Mouse (Mus musculus): Measurements from ENCODE around the gene Ccdc92b.

DNA sequence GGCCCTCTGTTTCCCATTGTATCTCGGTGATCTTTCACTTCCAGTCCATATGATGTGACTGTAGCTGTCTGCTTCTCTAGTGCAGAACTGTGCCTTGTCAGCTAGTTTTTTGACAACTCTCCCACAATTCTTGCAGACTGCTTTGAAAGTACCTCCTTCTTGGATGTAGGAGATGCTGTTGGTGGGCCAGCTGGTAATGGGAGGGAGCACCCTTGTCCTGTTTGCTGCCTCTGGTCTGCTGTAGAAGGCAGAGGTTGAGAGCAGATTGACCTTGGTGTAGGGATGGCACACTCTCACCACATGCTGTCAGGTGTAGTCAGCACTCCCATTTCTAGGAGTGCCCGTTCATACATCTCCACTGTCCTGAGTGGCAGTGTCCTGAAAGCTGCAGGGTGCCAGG is 49.6 kb downstream of the Ccdc92b start:
- TF ChIP-seq POLR2A (IDR thresholded peaks at IDR 0.05; ENCODE audit: insufficient read length, low read depth) (no peak), SRF (IDR thresholded peaks at IDR 0.05; ENCODE audit: control insufficient read depth, insufficient read length, low read depth) (no peak), E2F4 (IDR thresholded peaks at IDR 0.05; ENCODE audit: insufficient read depth) (no peak), MAX (IDR thresholded peaks at IDR 0.05; ENCODE audit: low read depth) (no peak), USF1 (IDR thresholded peaks at IDR 0.05; ENCODE audit: low read depth) (no peak)
